Mouse (Mus musculus) myocyte (in vitro differentiated cells): ENCODE measurements around the gene Ptprg. TPM values are rescaled to one million over a fixed set of nuclear protein-coding genes. Genes with fewer than 3 reads are reported as not detected.

Source experiments
- H3K27me3 ChIP-seq: one replicate; pipeline ENCODE4 v1.6.1; 2011; ENCODE audit not compliant: control insufficient read depth, insufficient read depth, insufficient read length
- H3K36me3 ChIP-seq: one replicate; pipeline ENCODE4 v1.6.1; 2011; ENCODE audit not compliant: control insufficient read depth, insufficient read depth
- H3K4me2 ChIP-seq: one replicate; pipeline ENCODE4 v1.6.1; 2011; ENCODE audit warnings: low read depth, control low read depth
- H3K4me3 ChIP-seq: one replicate; pipeline ENCODE4 v1.5.1; 2011; ENCODE audit warnings: mild to moderate bottlenecking, control low read depth, moderate library complexity
- H3K79me2 ChIP-seq: one replicate; pipeline ENCODE4 v1.6.1; 2011; ENCODE audit not compliant: control insufficient read depth, insufficient read depth
- H3ac ChIP-seq: one replicate; pipeline ENCODE4 v1.6.1; 2011; ENCODE audit not compliant: control insufficient read depth, insufficient read length
- CEBPB ChIP-seq: IDR thresholded peaks from 2 replicates; pipeline ENCODE4 v1.6.1; 2011; ENCODE audit warnings: mild to moderate bottlenecking, moderate library complexity; ENCODE audit not compliant: poor library complexity, insufficient read depth, severe bottlenecking
- E2F4 ChIP-seq: IDR thresholded peaks from one replicate; pipeline ENCODE4 v1.6.1; 2011; ENCODE audit warnings: mild to moderate bottlenecking, control low read depth, moderate library complexity; ENCODE audit not compliant: insufficient read depth
- MAX ChIP-seq: IDR thresholded peaks from one replicate; pipeline ENCODE4 v1.6.1; 2011; ENCODE audit warnings: low read depth, mild to moderate bottlenecking, control low read depth
- MYOD1 ChIP-seq, 3 experiments: IDR thresholded peaks; one replicate each; pipeline ENCODE4 v1.6.1; 2011; ENCODE audit warnings: control low read depth in 2 of 3, low read depth in 2 of 3, mild to moderate bottlenecking in 2 of 3, moderate library complexity in 1 of 3; ENCODE audit not compliant: insufficient read length in 2 of 3, control insufficient read depth in 1 of 3
- MYOG ChIP-seq, 3 experiments: IDR thresholded peaks; one replicate each; pipeline ENCODE4 v1.6.1; 2011; ENCODE audit warnings: control low read depth in 2 of 3, low read depth in 2 of 3, mild to moderate bottlenecking in 2 of 3; ENCODE audit not compliant: insufficient read length in 2 of 3, control insufficient read depth in 1 of 3, insufficient read depth in 1 of 3
- POLR2A ChIP-seq: IDR thresholded peaks from one replicate; pipeline ENCODE4 v1.6.1; 2011; ENCODE audit warnings: low read depth, mild to moderate bottlenecking, control low read depth, moderate library complexity; ENCODE audit not compliant: insufficient read length
- POLR2AphosphoS2 ChIP-seq: IDR thresholded peaks from one replicate; pipeline ENCODE4 v1.6.1; 2011; ENCODE audit warnings: low read depth, control low read depth; ENCODE audit not compliant: insufficient read length
- REST ChIP-seq: IDR thresholded peaks from one replicate; pipeline ENCODE4 v1.6.1; 2011; ENCODE audit warnings: mild to moderate bottlenecking, control low read depth, moderate library complexity; ENCODE audit not compliant: insufficient read depth, insufficient read length
- SRF ChIP-seq: IDR thresholded peaks from one replicate; pipeline ENCODE4 v1.6.1; 2011; ENCODE audit warnings: low read depth; ENCODE audit not compliant: control insufficient read depth, insufficient read length
- TCF12 ChIP-seq: IDR thresholded peaks from one replicate; pipeline ENCODE4 v1.6.1; 2011; ENCODE audit warnings: mild to moderate bottlenecking, control low read depth; ENCODE audit not compliant: poor library complexity, insufficient read depth, severe bottlenecking
- TCF3 ChIP-seq: IDR thresholded peaks from one replicate; pipeline ENCODE4 v1.6.1; 2011; ENCODE audit warnings: low read depth, control low read depth; ENCODE audit not compliant: insufficient read length
- USF1 ChIP-seq: IDR thresholded peaks from one replicate; pipeline ENCODE4 v1.6.1; 2011; ENCODE audit warnings: low read depth, mild to moderate bottlenecking, control low read depth, moderate library complexity
- polyA plus RNA-seq: library from polyadenylated mRNA; unstranded; fragments of >200 nt; fragmentation: generic; extraction: Trizol; gene quantifications from one replicate; pipeline ENCODE4 v1.2.1, GENCODE M21; 2012; ENCODE audit warnings: missing spikeins

The Ptprg gene
- polyA plus RNA-seq, 1 experiment, result 14.4 TPM

DNA sequence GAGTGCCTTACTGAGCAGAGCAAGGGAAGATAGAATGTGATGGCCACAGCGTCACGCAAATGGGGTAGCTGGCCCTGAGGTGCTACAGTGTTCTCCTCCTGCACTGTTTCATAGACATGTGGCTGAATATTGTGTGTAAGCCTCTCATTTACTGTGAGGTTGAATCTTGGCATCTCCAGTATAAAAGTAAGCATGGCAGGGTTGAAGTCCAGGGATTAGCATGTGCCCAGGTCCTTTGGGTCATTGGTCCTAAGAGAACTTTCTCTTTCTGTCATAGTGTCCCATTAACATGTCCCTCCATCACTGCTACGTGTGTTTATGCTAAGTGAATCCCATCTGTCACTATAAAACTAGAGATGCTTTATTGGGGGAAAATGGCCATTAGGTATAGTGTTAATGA is 138.2 kb downstream of the Ptprg start:
- no peak overlapping the region for H3ac ChIP-seq
- no peaks in the 10 kb centered on the region for H3K27me3 ChIP-seq
- no peaks in the 10 kb centered on the region for H3K36me3 ChIP-seq
- H3K4me3 ChIP-seq, result no peak overlapping the region
- no peak overlapping the region for H3K4me2 ChIP-seq
- no peaks in the 10 kb centered on the region for H3K79me2 ChIP-seq
- TF ChIP-seq E2F4 (no peak), CEBPB (no peak), POLR2AphosphoS2 (no peak), MYOD1 (IDR thresholded peaks at IDR 0.05; ENCODE audit: control insufficient read depth in 1 of 3, insufficient read length in 2 of 3, low read depth in 2 of 3) (no peak), SRF (no peak), USF1 (no peak), POLR2A (no peak), MYOG (IDR thresholded peaks at IDR 0.05; ENCODE audit: control insufficient read depth in 1 of 3, insufficient read depth in 1 of 3, insufficient read length in 2 of 3, low read depth in 2 of 3) (no peak), REST (no peak), TCF3 (no peak), TCF12 (no peak), MAX (no peak)

DNA sequence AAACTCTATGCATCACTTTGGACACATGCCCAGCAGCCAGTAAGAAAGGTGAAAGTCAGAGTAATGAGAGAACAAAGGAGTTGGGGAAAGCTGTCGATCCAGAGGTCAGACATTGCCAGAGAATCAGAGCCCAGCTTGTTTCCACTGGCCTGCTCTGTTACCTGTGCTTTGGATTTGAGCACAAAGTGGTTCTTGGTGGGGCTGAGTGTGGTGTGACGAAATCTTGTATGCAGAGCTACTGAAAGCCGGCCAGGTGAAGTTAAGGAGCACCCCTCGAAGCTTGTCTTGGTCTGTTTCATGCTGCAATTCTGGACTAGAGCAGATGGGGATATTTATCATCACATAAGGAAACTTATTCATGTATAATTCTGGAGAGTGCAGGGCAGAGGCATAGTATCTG is 145.5 kb downstream of the Ptprg start:
- H3K27me3 ChIP-seq, result no peaks in the 10 kb centered on the region
- no peak overlapping the region for H3K4me2 ChIP-seq
- no peak overlapping the region for H3ac ChIP-seq
- H3K36me3 ChIP-seq, result no peaks in the 10 kb centered on the region
- no peaks in the 10 kb centered on the region for H3K79me2 ChIP-seq
- no peak for TF ChIP-seq E2F4
- TF ChIP-seq USF1, result no peak
- no peak for TF ChIP-seq REST
- TF ChIP-seq MAX, result no peak
- no peak for TF ChIP-seq MYOG (IDR thresholded peaks at IDR 0.05; ENCODE audit: control insufficient read depth in 1 of 3, insufficient read depth in 1 of 3, insufficient read length in 2 of 3, low read depth in 2 of 3)
- no peak for TF ChIP-seq CEBPB
- TF ChIP-seq POLR2AphosphoS2, result no peak
- TF ChIP-seq MYOD1 (IDR thresholded peaks at IDR 0.05; ENCODE audit: control insufficient read depth in 1 of 3, insufficient read length in 2 of 3, low read depth in 2 of 3), result no peak
- TF ChIP-seq SRF, result no peak
- TF ChIP-seq TCF3, result no peak
- TF ChIP-seq POLR2A, result no peak
- no peak for TF ChIP-seq TCF12
- no peak overlapping the region for H3K4me3 ChIP-seq

DNA sequence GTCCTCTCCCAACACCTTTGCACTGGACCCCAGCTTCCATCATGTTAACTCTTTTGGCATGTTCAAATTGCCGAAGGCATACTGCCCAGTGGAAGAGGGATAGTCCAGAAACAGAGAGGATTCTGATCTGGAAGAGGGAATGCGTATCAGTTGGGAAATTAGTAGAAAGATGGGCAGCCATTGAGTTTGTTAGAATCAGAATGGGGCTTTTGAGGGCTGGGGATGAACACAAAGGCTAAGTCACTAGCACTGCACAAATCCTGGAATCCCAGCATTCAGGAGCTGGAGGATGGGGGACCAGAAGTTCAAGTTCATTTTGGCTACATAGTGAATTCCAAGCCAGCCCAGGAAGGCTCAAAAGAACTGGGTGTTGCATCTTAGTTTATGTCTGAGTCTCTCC is 146.3 kb downstream of the Ptprg start:
- no peak overlapping the region for H3ac ChIP-seq
- no peaks in the 10 kb centered on the region for H3K36me3 ChIP-seq
- H3K4me2 ChIP-seq, result no peak overlapping the region
- TF ChIP-seq TCF12, result no peak
- no peak for TF ChIP-seq POLR2AphosphoS2
- TF ChIP-seq TCF3, result no peak
- no peak for TF ChIP-seq SRF
- no peak for TF ChIP-seq CEBPB
- no peak for TF ChIP-seq MAX
- TF ChIP-seq E2F4, result no peak
- no peak for TF ChIP-seq REST
- no peak for TF ChIP-seq MYOD1 (IDR thresholded peaks at IDR 0.05; ENCODE audit: control insufficient read depth in 1 of 3, insufficient read length in 2 of 3, low read depth in 2 of 3)
- TF ChIP-seq MYOG (IDR thresholded peaks at IDR 0.05; ENCODE audit: control insufficient read depth in 1 of 3, insufficient read depth in 1 of 3, insufficient read length in 2 of 3, low read depth in 2 of 3), result no peak
- TF ChIP-seq USF1, result no peak
- TF ChIP-seq POLR2A, result no peak
- no peaks in the 10 kb centered on the region for H3K79me2 ChIP-seq
- H3K27me3 ChIP-seq, result no peaks in the 10 kb centered on the region
- H3K4me3 ChIP-seq, result no peak overlapping the region

GRCm38 (mm10) chr14:11701516-11702249 is 148.4 kb downstream of the Ptprg start:
- no peak overlapping the region for H3ac ChIP-seq
- no peak overlapping the region for H3K4me2 ChIP-seq
- no peaks in the 10 kb centered on the region for H3K79me2 ChIP-seq
- H3K36me3 ChIP-seq, result no peaks in the 10 kb centered on the region
- H3K27me3 ChIP-seq, result no peaks in the 10 kb centered on the region
- H3K4me3 ChIP-seq, result no peak overlapping the region
- TF ChIP-seq E2F4 (no peak), TCF3 (no peak), POLR2AphosphoS2 (no peak), MYOG (IDR thresholded peaks at IDR 0.05; ENCODE audit: control insufficient read depth in 1 of 3, insufficient read depth in 1 of 3, insufficient read length in 2 of 3, low read depth in 2 of 3) (no peak), CEBPB (no peak), REST (no peak), POLR2A (no peak)
